Mouse (Mus musculus): ENCODE data around the gene Gm5065. TPM values are rescaled to one million over a fixed set of nuclear protein-coding genes. Genes with fewer than 3 reads are reported as not detected.

Gm5065 gene
- polyA plus RNA-seq (2017; shearing (Covaris generic)), result not detected

DNA sequence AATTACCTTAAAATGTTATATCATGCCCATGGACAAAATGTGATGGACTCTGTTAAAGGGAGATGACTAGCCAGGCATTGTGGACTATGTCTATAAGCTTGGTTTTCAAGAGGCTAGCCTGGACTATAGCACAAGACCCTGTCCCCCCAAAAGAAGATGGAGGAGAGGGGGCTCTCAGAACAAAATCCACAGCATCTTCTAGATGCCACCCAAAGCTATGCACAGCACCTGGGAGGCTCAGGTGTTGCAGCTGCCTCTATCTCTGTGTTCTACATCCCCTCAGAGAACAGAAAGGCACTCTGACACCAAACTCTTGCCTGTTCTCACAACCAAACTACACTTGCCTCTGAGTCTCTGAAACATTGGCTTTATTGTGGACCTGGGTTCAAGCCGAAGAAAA is at the start of gene Gm5065:
TSS of gene Gm5065 (plus strand) at position 301 of the 400 bp plus-strand sequence.

DNA sequence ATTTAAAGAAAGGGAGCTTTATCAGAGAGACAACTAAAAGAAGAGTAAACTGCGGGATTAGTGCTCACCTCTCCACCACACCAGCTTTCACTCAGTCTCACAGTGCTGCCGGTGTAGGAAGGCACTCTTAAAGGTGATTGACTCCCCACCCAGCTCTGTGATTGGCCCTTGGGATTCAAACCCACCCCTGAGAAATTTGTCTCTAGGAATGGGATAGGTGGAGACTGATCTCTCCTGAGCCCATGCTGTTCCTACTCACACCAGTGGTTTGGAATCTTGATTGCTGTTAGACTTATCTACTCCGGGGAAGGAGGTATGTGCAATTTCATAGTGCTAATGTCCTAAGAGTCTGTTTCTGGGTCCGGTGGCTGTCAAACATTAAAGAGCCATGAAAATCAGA is 598 bp downstream of the Gm5065 start, which contains the start of gene Nlrp2:
TSS of gene Nlrp2 (minus strand) at position 101 of the 400 bp plus-strand sequence.

Other genes with a start within 250 kb of the Gm5065 start
- gene Rfpl4, start 233.6 kb upstream of the Gm5065 start, polyA plus RNA-seq (2017; shearing (Covaris generic)), result not detected
- not detected for gene Rasl2-9, start 224.6 kb upstream of the Gm5065 start, polyA plus RNA-seq (2017; shearing (Covaris generic))
- 0.12 TPM for gene Vmn1r55, start 200.9 kb upstream of the Gm5065 start, polyA plus RNA-seq (2017; shearing (Covaris generic))
- gene Vmn1r56, start 153.8 kb upstream of the Gm5065 start, polyA plus RNA-seq (2017; shearing (Covaris generic)), result not detected
- not detected for gene Vmn1r57, start 132.0 kb upstream of the Gm5065 start, polyA plus RNA-seq (2017; shearing (Covaris generic))
- gene Nlrp2, start 498 bp downstream of the Gm5065 start, polyA plus RNA-seq (2017; shearing (Covaris generic)), result not detected
- not detected for gene Vmn1r58, start 62.9 kb downstream of the Gm5065 start, polyA plus RNA-seq (2017; shearing (Covaris generic))
- gene Vmn1r59, start 106.2 kb downstream of the Gm5065 start, polyA plus RNA-seq (2017; shearing (Covaris generic)), result not detected
- gene Vmn2r28, start 143.4 kb downstream of the Gm5065 start, polyA plus RNA-seq (2017; shearing (Covaris generic)), result not detected
- not detected for gene Vmn1r60, start 196.8 kb downstream of the Gm5065 start, polyA plus RNA-seq (2017; shearing (Covaris generic))

Data from inflammation-experienced regulatory T-cells, adult 16 weeks (primary cell).